Mouse (Mus musculus) A20 (cell line): ENCODE measurements at regions not wholly inside any gene's neighbourhood (a gene's known extent, or its start where the extent isn't known, plus 50 kb on each side); places are given as distances from the start of the nearest gene placed in this dataset.
A peak's percentile ranks its signal among the peaks of the same experiment; 100 is the strongest.

ENCODE experiments used
- DNase-seq: peaks from one replicate; pipeline ENCODE4 v3.0.0-alpha.2; 2011; ENCODE audit warnings: low read depth, low spot score

- no peak for DNase-seq
These were observed 90.7 kb upstream of the Galnt5 start for GRCm38 (mm10) chr2:57906939-57907338.

GRCm38 (mm10) chr2:57909706-57910105 is 88.0 kb upstream of the Galnt5 start:
- no peak for DNase-seq

GRCm38 (mm10) chr2:57916375-57917023 is 81.2 kb upstream of the Galnt5 start:
- no peak for DNase-seq

GRCm38 (mm10) chr2:57917721-57918120 is 80.0 kb upstream of the Galnt5 start:
- DNase-seq = no peak

GRCm38 (mm10) chr2:57919102-57919731 is 78.5 kb upstream of the Galnt5 start:
- peak; percentile 29 for DNase-seq

GRCm38 (mm10) chr2:57934062-57934822 is 63.4 kb upstream of the Galnt5 start:
- DNase-seq = no peak
